Mouse (Mus musculus): Measurements from ENCODE around the gene Slc35a3.

The Slc35a3 gene

GRCm38 (mm10) chr3:116637693-116638476, 74.7 kb downstream of the Slc35a3 start:
- DNase-seq = no peak

DNA sequence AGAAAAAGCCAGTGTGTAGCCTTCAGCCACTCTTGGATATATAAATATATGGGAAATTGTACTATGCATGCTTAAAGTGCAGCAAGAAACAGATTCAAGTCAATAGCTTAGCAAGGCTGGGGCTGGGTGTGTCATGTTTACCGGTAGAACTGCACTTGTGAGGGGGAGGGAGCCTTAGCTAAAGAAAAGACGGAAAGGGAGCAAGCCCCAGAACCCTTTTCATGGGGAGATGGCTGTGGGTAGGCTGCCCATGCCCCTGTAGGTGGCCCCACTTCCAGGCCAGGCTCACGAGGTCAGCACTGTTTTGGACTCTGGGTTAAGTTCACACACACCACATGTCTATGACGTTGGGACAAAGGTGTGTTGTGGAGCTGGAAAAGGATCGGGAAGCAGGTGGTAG, 76.8 kb downstream of the Slc35a3 start:
- no peak for DNase-seq

DNA sequence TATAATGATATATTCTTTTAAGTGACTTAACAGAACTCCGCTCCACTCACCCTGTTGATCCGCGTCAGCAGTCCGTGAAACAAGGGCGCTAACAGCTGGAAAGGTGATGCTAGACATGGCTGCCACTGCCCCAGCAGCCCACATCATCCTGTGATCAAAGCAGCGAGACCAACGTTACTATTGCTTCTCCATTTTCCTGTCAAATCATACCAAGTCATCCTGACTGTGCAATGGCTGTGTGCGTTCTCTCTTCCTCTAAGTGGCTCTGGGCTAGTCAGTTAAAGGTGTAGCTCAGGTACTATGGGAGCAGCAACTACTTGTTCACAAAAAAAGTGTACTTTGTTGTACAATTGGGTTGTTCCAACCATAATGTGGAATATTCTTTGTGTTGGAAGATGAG, 77.8 kb downstream of the Slc35a3 start:
- no peak for DNase-seq

DNA sequence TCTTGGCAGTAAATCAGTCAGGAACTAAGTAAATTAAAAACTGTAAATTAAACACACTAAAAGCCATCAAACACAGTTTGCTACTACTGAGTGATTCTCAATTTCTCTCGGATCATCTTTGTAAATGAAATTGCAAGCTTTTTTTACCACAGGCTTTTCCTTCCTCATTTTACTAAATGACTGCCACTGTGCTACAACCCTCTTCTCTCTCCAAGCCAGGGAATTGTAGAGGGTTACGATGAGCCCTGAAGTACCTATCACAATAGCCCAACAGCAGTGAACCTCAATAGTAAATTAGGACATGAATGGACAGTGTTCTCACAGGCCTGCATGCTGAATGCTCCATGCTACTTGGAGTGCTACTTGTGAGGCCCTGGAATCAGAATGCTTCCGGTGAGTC, 78.5 kb downstream of the Slc35a3 start:
- no peak for DNase-seq

DNA sequence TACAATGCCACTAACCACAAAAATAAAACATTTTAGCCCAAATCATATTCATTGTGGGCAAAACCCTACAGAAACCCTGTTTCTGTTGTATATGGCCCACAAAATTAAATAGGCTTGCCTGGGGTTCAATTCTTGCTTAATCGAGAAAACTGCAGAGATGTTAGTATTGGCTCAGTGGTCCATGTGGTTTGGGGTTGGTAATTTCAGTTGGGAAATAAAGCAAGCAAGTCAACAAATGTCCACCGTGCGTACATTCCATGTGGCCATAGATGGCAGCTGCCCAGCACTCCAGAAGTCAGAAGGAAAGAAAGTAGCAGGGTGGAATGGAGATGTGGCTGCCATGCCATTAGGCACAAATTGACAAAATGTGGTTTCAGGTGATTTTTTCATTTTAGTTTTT, 79.7 kb downstream of the Slc35a3 start:
- no peak for DNase-seq

DNA sequence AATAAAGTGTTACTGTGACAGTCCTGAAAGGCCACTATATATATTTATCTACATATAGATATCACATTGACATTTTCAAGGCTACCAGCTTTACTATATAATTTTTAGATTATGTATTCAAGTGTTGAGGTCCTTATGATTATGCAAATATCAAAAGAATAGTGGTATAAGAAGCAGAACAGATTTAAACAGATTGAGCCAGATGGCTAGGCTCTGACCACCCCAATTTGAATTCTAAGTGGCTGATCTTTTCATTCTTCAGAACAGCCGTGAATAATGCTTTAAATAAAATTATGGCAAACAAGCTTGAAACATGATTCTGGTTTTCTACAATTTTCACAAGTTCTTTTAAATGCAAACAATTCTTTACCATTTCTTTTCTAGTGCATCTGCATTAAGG, 81.2 kb downstream of the Slc35a3 start:
- no peak for DNase-seq

DNA sequence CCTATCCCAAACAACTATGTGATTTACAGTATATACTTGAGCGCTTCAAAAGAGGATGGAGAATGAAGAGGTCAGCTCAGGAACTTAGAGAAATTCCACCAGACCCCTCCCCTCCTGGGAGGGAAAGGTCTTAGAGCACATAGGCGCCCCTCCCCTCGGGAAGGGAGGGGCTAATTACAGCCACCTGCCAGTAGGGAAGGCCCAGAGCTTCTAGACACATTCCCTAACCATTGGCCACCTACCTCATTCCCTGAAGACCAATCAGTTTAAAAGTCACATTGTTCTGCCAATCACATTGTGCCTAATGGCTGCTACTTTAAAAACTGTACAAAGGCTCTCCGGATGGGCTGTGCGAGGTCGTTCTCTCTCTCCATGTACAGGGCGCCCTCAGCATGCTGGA, 90.0 kb downstream of the Slc35a3 start:
- DNase-seq = no peak

DNA sequence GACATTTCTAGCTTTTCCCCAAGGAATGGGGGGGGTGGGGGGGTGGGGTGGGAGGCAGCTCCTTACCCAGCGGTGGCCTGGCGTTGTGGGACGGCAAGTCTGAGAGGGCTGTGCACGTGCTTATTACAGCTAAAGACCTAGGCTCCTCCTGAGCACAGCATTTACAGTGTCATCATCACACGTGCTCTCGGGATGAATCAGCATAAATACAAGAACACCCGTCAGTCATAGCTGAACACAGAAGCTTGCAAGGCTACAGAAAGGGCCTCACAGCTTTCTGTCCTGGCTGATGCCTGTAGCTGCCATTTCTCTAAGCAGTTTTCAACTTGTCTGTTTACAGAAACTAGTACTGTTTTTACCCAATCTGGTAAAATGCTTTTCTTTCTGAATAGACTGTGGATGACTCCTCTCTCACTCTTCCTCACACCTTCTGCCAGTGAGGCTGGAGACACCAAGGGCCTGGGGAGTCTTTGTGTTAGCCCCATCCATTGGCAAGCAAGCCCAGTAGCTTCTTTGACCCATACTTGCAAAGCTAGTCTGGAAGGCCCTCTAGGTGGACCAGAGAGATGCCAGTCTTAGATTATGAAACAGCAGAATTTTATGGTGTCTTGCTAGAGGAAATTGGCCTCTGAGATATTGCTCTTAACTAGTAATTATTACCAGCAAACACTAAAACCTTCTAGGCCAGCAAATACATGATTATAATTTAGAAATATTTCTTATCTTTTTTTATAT, 91.8 kb downstream of the Slc35a3 start:
- DNase-seq = no peak

All from cerebellum, adult 9-11 months (tissue).